Mouse (Mus musculus) frontal cortex, postnatal 14 days (tissue): ENCODE measurements around the gene Mrm1.
A peak's percentile ranks its signal among the peaks of the same experiment; 100 is the strongest.

Experiments used
- DNase-seq, 2 experiments: peaks; one replicate each; pipeline ENCODE4 v3.0.0; 2022; ENCODE audit warnings: low spot score in 2 of 2

The Mrm1 gene

GRCm38 (mm10) chr11:84813724-84814510 is 5.4 kb downstream of the Mrm1 start:
- DNase-seq, result peak in 1 of 2 experiments; percentile 74

- no peak for DNase-seq
Observed at GRCm38 (mm10) chr11:84804373-84804772, 14.9 kb downstream of the Mrm1 start.

- DNase-seq, result peak in 1 of 2 experiments; percentile 69
Observed at GRCm38 (mm10) chr11:84797627-84798353, 21.5 kb downstream of the Mrm1 start.

GRCm38 (mm10) chr11:84797026-84797425 is 22.3 kb downstream of the Mrm1 start:
- no peak for DNase-seq

- DNase-seq, result peak; percentile 55 to 75
Observed at GRCm38 (mm10) chr11:84794496-84795113, 24.7 kb downstream of the Mrm1 start.

- no peak for DNase-seq
Observed at GRCm38 (mm10) chr11:84793545-84793944, 25.8 kb downstream of the Mrm1 start.

- no peak for DNase-seq
Observed at GRCm38 (mm10) chr11:84790383-84790782, 28.9 kb downstream of the Mrm1 start.

GRCm38 (mm10) chr11:84780143-84780870 is 39.0 kb downstream of the Mrm1 start:
- DNase-seq, result no peak

- no peak for DNase-seq
Observed at GRCm38 (mm10) chr11:84775560-84775959, 43.8 kb downstream of the Mrm1 start.

- no peak for DNase-seq
Observed at GRCm38 (mm10) chr11:84774870-84775514, 44.3 kb downstream of the Mrm1 start.

GRCm38 (mm10) chr11:84767898-84768297 is 51.4 kb downstream of the Mrm1 start:
- no peak for DNase-seq

GRCm38 (mm10) chr11:84765125-84765524 is 54.2 kb downstream of the Mrm1 start:
- no peak for DNase-seq

- DNase-seq, result no peak
Observed at GRCm38 (mm10) chr11:84764527-84764961, 54.8 kb downstream of the Mrm1 start.

- DNase-seq, result no peak
Observed at GRCm38 (mm10) chr11:84764116-84764515, 55.2 kb downstream of the Mrm1 start.
